Mouse (Mus musculus) regulatory T cell (primary cell): ENCODE data around the gene Exd2.

Experiments
- in situ Hi-C: fragments of 300-600 bp; cut with MboI, MseI; formaldehyde crosslinking; loops from one replicate; pipeline ENCODE4 v1.15.1; 2025; ENCODE audit warnings: high pct_unique_total_duplicates

Gene Exd2

DNA sequence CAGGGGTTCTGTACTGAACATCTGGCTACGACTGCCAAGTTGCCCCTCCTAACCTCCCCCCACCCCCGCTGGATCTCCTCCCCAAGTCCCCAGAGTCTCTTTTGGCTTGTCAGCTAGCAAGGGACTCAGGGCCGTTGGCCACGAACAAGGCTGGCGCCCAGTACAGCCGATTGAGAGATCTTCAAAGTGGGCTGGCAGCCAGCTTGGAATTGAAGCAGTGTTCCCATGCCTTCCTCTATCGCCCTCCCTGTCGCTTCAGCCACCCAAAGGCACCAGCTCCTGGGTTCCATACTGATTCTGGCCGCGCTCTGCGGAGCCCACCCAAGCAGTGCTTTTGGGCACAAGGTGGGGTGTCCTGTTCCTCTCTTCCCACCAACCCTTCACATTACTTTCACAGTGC, 86.8 kb downstream of the Exd2 start:
- in situ Hi-C loops: loop anchor here (10.0 kb wide), 1 partner anchor 215 kb away; no protein-coding TSS in a partner anchor
